ENCODE assay signal across 27 mouse cellular contexts in the genomic region with DNA sequence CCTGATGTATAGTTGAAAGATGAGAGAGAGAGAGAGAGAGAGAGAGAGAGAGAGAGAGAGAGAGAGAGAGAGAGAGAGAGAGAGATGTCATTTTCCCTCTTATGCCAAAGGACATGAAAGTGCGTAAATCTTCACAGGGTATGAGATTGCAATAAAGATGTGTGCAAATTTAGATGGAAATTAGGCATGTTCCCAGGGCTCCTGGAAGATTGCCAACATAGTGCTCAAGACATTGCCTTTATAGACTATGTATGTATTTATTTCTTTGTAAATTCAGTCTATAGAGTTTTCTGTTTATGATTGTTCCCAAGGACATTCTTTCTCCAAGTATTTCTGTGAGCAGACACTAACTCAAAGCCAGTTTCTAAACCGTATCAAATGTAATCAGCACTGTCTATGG.
"Had no signal": no experiment of that assay in that cellular context is flagged by ENCODE, and none has a peak within 500 bp of the region (broad histone marks: within the 10 kb centered on the region; RNA-seq: fewer than 3 reads in every experiment).

No protein-coding gene starts in this region.

- H3K4me2 ChIP-seq: heart, embryonic 12.5 days; hindbrain, embryonic 12.5 days; hindbrain, embryonic 14.5 days; intestine, embryonic 15.5 days; limb, embryonic 13.5 days; limb, embryonic 15.5 days; liver, embryonic 12.5 days had no signal

- H3K27me3 ChIP-seq: heart, embryonic 12.5 days; hindbrain, embryonic 12.5 days; intestine, embryonic 15.5 days; limb, embryonic 13.5 days; limb, embryonic 15.5 days; liver, embryonic 12.5 days had no signal

- H3K4me3 ChIP-seq: gastrocnemius, adult 2 months; heart, embryonic 10.5 days; heart, embryonic 12.5 days; hindbrain, embryonic 10.5 days; hindbrain, embryonic 12.5 days; intestine, embryonic 15.5 days; layer of hippocampus, adult 2 months; limb, embryonic 13.5 days; limb, embryonic 15.5 days; liver, embryonic 12.5 days had no signal

- ATAC-seq: hindbrain, embryonic 16.5 days; inflammation-experienced regulatory T-cells, adult 6 months; intestine, embryonic 15.5 days; intestine, postnatal 0 days; liver, embryonic 12.5 days had no signal

- DNase-seq: gastrocnemius, adult 2 months; gastrocnemius, postnatal 10 days; gastrocnemius, postnatal 25 days; heart, adult 18-20 months; heart, postnatal 10 days; heart, postnatal 4 days; kidney, adult 18-20 months; kidney, adult 8-10 months; kidney, postnatal 10 days; kidney, postnatal 25 days; kidney, postnatal 4 days; layer of hippocampus, postnatal 36 days; left cerebral cortex, postnatal 4 days had no signal

- H3K4me1 ChIP-seq: heart, embryonic 10.5 days; heart, embryonic 12.5 days; hindbrain, embryonic 10.5 days; hindbrain, embryonic 12.5 days; intestine, embryonic 15.5 days; limb, embryonic 13.5 days; limb, embryonic 15.5 days; liver, embryonic 12.5 days had no signal

- H3K27ac ChIP-seq: gastrocnemius, adult 2 months; heart, embryonic 10.5 days; hindbrain, embryonic 10.5 days; hindbrain, embryonic 12.5 days; hindbrain, embryonic 14.5 days; intestine, embryonic 15.5 days; layer of hippocampus, adult 2 months; limb, embryonic 13.5 days; limb, embryonic 15.5 days; liver, embryonic 12.5 days; liver, embryonic 14.5 days had no signal

- H3K36me3 ChIP-seq: heart, embryonic 10.5 days; heart, embryonic 12.5 days; hindbrain, embryonic 10.5 days; hindbrain, embryonic 12.5 days; intestine, embryonic 15.5 days; limb, embryonic 13.5 days; limb, embryonic 15.5 days; liver, embryonic 12.5 days had no signal

- H3K9ac ChIP-seq: heart, embryonic 12.5 days; hindbrain, embryonic 12.5 days; hindbrain, embryonic 14.5 days; intestine, embryonic 15.5 days; limb, embryonic 13.5 days; limb, embryonic 15.5 days; liver, embryonic 12.5 days; liver, embryonic 14.5 days had no signal

- H3K9me3 ChIP-seq: heart, embryonic 10.5 days; heart, embryonic 12.5 days; hindbrain, embryonic 10.5 days; hindbrain, embryonic 12.5 days; intestine, embryonic 15.5 days; limb, embryonic 13.5 days; limb, embryonic 15.5 days; liver, embryonic 12.5 days had no signal
